Mouse (Mus musculus) WW6 (cell line): ENCODE results near the gene Fcgr3.

ENCODE experiments used
- DNase-seq: peaks from one replicate; pipeline ENCODE4 v3.0.0-alpha.2; 2013; ENCODE audit warnings: low read depth, low spot score

Fcgr3 gene

DNA sequence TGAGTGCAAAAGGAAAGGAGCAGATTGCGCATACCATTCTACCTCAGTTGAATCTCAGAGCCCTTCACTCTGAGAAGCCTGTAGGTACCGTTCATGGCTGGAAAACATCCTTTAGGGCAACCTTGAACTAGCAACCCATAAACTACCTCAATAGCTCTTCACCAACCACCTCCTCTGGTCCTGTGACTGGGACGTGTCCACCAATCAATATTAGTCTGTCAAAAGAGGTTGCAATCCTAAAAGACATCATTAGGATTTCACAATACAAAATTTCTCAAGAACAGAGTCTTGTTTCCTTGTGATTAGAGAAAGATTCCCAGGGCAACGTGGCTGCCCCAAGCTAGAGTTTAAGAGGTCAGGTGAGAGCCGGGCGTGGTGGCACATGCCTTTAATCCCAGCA lies 11.4 kb downstream of the Fcgr3 start:
- DNase-seq: no peak

DNA sequence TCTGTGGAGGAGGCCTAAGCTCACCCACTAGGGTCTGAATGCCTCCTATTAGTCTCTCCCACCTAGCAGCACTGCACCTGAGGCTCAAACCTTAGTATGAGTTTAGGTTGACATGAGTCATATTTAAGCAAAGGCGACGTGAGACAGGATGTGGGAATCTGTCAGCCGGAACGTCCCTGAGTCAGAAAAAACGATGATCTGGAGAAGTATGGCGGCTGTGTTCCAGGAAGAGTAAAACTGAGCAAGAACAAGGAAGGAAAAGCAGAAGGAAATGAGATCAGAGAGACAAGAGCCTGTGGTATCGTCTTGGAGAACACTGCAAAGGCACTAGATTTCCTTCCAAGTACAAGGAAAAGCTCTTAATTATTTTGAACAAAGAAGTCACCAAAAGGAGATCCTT lies 14.0 kb downstream of the Fcgr3 start:
- DNase-seq: no peak

DNA sequence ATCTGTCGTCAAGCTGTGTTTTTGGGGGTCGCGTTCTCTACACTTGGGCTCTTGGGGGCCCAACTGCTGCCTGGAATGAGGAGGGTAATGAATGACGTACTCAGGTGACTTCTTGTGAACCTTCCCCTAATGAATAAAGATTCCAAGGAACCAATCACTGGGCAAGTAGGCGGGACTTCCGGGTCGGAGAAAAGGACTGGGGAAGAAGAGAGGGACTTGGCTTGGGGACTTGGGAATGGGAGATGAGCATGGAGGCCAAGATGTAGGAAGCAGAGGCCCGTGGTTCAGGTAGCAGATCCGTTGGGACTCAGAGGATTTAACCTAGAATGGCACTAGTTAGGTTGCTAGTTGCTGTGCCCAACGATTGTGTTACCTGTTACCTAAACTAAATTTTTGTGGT lies 15.5 kb downstream of the Fcgr3 start:
- DNase-seq: no peak

DNA sequence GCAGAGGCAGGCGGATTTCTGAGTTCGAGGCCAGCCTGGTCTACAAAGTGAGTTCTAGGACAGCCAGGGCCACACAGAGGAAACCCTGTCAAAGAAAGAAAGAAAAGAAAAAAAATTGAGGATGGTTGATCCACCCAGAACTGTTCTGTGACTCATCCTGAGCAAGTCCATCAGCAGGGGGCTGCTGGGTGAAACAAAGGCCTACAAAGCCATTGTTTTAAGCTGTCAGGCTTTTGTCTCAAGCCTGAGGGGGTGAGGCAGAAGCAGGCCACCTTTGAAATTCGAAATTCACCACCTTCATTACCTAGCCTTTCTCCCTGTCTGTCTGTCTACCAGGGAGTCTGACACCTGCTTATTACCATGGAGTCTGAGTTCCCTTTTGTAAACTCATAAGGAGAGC lies 18.2 kb downstream of the Fcgr3 start:
- no peak for DNase-seq

DNA sequence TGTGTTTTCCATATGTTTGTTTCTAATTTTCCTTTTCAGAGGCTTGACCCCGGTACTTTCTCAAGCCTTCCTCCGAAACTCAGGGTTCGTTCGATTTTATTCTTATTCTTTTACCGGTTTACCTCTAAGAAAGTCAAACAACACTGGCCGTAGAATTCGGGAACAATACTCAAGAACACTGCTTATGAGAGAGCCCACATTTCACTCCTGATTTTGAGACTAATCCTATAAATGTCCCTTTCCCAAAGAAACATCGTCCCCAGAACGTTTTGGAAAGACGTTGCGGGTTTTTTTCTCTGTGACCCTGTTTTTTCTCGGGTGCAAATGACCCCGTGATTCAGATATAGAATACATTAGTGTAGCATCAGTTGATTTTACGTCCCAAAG lies 19.7 kb downstream of the Fcgr3 start:
- DNase-seq: no peak

DNA sequence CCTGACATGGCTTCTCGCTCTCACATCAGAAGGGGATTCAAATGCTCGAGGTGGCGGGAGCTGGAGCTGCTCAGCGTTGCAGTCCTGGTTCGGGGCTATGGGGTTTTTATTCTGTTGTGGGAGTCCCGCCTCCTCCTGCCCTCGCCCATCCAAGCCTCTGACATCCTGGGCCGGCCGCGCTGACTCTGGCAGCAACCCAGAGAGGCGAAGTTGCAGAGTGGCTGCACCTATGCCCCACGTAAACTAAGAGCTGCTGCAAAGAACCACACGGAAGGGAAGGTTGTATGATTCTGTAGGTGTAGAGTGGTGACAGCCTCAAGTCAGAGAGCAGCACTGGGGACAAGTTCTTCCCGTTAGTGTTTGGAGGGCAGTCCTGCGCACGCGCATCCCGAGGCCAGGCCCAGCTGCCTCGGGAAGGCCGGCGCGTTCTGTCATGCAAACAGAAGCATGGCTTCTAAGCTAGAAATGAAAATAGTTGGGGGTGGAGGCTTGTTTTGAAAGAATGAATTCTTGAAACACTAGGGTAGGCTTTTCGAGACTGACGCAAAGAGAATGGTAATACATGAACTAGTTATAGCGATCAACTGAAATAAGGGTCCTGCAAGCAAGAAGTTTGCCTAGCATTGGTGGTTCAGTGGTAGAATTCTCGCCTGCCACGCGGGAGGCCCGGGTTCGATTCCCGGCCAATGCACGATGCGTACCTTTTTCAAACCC lies 20.2 kb downstream of the Fcgr3 start:
- no peak for DNase-seq

DNA sequence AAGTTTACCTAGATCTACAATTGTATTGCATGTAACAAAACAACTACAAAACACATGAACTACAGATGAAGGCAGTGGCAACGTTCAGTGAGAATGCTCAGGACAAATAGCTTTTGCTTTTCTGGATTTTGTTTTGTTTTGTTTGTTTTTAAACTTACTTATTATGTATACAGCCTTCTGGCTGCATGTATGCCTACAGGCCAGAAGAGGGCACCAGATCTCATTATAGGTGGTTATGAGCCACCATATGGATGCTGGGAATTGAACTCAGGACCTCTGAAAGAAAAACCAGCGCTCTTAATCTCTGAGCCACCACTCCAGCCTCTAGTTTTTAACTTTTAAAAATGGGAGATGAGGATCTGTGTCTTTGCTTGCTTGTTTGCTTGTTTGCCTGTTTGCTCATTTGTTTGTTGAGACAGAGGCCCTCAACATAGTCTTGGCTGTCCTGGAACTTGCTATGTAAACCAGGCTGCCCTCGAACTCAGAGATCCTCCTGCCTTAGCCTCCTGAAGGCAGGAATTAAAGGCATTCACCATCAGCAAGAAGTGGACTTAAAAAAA lies 21.1 kb downstream of the Fcgr3 start:
- no peak for DNase-seq

DNA sequence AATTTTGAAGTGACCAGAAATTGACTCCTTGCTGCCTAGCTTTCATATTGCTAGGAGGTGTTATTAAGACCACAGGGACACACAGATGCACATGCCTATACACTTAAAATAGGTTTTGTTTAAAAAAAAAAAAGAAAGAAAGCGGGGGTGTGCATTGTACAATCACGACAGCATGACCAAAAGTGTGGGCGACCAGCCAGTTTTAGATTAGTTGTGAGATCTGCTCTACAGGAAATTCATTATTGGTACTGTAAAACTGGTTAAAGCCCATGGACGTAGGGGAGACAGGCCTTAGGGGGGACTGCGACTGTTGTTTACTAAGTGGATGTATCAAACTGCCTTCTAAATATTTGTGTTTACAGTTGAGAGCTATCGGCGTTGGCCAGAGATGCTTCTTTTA lies 24.9 kb downstream of the Fcgr3 start:
- DNase-seq: no peak

DNA sequence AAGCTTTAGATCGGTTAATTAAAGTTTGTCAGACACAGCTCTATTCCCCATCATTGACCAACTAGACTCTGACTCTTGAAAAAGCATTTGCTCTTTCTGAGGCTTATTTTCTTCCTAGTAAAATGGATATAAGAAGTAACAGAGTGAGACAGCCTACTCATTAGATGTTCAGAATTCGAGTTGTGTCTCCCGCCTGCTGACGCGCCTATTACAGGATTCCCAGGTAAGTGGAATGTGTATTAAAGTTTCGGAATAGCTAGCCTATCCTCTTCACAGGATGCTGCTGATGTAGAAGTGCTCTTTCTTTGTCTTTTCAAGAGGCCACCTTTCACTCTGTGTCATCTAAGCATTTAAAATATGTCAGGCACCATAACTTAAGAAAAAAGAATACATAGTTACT lies 25.6 kb downstream of the Fcgr3 start:
- DNase-seq: no peak

DNA sequence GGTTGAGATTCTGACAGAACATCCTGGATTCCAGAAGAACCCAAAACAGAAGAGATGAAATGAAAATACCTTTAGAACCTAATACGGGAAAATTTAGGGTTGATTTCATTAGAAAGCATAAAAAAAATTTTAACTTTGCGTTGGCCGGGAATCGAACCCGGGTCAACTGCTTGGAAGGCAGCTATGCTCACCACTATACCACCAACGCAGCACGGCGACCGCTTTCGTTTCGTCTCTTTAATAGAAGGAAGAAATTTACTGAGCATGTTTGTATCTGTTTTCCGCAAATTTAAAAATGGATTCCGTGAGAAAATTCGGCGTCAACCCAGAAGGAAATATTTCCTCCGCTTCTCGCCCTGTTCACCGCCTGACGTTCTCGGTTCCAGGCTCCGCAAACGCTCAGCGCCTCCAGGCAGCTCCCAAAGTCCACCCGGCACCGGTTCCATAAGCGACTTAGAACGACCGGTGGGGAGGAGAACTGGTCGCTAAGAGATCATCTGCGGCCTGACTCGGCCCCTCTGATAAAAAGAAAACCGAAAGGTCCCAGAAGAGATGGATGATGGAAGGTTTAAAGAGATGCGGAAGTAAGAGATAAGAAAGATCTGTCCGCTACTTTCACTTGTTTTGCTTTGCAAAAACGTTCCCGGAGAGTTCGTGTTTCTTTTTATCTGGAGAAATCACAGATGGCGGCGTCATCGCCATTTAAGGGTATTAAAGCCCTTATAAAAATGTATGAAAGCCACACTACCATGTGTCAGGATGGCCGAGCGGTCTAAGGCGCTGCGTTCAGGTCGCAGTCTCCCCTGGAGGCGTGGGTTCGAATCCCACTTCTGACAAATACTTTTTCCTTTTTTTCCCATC lies 26.6 kb downstream of the Fcgr3 start:
- no peak for DNase-seq

DNA sequence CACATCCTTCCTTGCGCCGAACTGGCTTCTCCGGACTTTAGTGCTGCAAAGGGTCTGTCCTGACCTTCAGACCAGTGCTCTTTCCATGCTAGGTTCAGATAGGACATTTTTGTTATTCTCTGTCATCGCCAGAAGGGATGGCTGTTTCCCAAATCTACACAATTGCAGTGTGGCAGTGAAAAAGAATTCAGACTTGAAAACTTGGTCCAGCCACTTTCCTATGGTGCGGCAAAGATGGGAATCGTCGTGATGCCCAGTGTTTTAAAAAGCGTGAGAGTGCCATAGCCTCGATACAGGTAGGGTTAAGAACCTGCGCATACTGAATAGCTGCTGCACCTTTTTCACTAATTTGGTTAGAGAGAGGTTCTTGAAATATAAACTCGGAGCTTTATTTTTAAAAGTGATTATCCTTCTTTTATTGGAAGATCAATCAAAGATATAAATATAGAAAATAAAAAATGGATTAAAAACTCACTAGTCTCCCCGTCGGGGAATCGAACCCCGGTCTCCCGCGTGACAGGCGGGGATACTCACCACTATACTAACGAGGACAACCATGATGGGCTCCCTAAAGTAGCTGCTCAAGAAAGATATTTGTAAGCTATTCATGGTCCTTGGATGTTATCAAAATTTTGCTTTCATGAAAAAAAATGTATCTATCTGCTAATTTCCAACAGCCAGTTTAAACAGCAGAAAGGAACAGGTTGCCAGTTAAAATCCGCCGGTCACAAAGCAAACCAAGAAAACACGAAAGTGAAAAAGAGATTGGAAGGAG lies 28.0 kb downstream of the Fcgr3 start:
- DNase-seq: no peak

DNA sequence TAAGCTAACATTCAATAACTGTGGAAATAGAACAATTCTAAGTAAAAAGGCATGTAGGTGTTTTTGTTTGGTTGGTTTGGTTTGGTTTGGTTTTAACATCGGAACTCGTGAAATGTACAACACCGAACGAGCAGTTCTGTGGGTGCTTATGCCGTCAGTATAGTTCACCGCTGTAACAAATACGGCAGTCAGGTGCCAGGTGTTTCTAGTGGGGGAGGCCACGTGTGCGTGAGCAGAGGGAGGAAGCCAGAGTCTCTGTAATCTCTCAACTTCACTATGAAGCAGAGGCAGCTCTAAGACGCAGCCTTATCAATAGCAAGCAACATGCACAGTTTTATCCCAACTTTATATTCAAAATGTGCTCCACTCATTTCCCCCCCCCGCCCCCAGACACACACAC lies 29.1 kb downstream of the Fcgr3 start:
- no peak for DNase-seq

DNA sequence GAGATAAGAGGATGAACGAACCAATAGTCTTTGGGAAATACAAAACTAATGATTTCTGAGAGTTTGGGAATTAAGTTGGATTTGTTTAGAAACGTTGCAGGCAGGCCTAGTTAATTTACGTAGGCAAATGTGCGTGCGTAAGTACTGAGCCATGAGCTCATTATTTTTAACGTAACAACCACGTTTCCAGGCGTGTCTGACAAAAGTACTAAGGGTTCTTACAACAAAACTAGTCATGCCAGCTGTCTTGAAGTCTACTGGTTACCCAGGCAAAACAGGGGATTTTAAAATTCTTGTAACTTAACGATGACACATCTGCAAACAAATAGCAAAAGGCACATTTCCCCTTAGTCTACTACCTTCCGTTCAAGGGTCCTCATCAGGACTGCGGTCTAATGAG lies 30.5 kb downstream of the Fcgr3 start:
- DNase-seq: no peak

DNA sequence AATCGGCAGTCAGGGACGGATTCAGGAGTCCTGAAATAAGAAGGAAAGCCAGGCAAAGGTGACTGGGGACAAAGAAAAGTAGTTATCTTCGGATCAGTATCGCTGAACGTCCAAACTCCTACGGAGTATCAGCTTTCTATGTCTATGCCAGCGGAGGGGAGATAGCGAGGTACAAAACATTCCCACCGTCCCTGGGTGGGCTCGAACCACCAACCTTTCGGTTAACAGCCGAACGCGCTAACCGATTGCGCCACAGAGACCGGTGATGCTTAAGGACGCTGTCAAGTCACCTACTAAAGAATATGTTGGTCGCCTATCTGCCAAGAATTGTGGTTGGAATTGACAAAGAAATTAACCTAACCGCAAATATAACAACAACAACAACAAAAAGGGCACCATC lies 31.0 kb downstream of the Fcgr3 start:
- no peak for DNase-seq

DNA sequence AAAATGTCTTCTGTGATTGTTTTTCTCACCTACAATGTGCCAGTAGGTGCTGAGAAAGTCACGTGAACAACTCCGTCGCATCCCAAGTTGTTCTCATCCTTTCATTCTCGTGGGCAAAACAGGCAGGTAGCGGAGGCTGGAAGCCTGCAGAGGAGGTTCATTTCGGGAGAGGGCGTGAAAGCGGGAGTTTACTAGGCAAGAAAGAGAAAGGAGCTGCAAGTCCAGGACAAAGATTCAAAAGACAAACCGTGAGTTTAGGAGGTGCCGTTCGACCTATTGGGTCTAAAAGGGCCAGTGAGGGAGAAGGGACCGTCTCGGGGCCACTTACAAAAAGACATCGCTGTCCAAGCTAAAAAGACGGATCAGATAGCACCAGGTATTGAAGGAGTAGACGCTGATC lies 31.5 kb downstream of the Fcgr3 start:
- no peak for DNase-seq

DNA sequence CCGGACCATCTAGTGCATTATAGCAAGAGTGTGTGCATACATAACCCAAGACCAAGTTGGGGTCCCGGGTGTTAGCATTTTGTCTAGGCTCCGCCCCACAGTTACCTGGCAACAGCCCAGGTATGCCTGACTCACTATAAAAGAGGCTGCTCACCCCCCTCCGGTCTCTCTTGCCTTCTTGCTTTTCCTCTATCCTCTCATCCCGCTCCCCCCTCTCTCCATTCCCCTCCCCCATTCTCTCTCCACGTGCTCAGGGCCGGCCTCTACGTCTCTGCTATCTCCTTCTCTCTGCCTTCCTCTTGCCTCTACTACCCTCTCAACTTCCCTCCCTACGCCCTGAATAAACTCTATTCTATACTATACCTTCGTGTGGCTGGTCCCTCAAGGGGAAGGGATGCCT lies 32.0 kb downstream of the Fcgr3 start:
- no peak for DNase-seq

DNA sequence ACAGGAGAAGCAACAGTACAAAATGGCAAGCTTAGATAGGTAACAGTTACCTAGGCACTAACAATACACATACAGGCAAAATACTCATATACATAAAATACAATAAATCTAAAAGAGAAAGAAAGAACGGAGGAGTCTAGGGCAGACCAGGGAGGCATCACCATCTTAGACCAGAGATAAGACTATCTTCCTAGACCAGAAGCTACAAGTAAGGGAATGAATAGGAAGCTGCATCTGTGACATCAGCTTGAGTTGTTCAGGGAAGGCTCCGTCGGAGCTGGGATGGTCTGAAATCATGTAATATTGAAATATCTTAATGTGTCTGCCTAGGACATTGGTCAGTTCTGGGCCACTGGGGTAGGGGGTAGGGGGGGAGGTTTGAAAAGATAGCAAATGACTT lies 33.0 kb downstream of the Fcgr3 start:
- no peak for DNase-seq

DNA sequence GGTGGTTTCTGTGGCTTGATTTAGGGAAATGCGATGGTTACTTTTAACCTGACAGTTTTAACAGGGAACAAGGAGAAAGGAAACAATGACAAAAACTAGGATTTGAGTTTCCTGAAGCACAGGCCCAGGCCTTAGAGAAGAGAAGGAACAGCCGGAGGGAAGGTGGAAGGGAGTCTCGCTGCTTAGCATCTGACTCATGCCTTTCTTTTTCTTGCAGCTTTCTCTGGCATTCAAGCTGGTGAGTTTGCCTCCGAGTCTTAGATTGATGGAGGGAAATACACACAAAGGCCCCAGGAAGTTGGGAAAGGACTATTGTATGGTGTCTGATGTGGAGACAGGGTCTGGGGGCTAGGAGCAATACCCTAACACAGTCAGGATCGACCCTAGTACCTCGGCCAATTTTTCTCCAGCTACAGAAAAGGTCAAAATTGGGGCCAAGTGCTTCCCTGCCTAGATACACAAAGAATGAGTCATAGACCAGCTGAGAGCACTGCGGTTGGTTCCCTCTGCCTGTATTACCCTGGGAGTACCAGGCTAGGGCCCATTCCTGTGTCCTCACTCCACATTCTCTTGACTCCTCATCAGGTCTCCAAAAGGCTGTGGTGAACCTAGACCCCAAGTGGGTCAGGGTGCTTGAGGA lies 45.3 kb downstream of the Fcgr3 start:
- no peak for DNase-seq

DNA sequence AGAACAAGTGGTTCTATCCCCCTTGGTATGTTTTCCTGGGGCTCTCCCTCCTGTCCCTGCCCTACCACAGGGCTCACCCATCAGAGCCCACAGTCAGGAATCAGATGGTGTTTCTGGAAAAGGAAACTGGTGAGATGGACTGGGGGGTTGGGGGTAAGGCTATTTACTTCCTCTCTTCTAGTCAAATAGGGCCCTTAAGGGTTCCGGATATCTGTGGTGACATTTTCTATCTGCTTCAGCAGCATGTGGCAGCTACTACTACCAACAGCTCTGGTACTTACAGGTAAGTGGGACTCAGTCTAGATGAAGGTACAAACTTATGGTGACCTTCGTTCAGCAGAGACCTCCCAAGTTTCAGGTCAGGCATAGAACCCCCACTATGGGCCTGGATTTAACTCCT lies 46.0 kb downstream of the Fcgr3 start, which contains the start of gene Fcgr4:
Gene Fcgr4 (plus strand): TSS at position 184 of the 400 bp plus-strand sequence.
- no peak for DNase-seq

DNA sequence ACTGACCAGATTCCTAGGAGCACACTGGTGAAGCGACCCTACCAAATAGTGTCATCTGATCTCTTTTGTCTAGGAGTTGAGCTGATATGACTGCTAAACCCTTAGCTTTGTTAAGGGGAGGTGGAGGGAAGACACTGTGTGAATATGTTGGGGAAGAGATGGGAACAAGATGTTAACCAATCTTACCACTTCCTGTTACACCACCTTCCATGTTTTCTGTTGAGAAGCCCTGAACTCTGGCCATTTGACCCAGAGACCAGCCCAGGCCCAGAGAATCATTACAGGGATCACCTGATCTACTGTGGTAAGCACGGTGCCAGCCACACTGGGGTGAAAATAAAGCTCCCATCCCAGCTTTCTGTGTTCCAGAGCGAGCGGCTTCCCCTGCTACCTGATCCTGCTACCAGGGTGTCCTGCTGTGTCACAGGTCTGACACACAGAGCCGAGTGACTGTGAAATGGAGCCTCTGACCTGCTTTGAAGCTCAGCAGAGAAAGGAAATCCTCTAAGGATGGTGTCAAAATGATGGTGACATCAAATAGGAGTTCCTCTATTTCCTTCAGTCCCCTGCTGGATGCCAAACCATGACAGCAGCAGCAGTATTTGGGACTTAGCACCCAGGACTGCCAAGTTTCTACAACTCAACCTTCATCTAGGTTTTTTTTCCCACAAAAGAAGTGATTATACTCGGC lies 47.1 kb downstream of the Fcgr3 start:
- no peak for DNase-seq
